Mouse (Mus musculus) cerebellum, adult 8-10 months (tissue): ENCODE measurements around the gene Vmn1r1.

ENCODE experiments used
- DNase-seq: peaks from one replicate; pipeline ENCODE4 v3.0.0; 2022

Gene Vmn1r1

DNA sequence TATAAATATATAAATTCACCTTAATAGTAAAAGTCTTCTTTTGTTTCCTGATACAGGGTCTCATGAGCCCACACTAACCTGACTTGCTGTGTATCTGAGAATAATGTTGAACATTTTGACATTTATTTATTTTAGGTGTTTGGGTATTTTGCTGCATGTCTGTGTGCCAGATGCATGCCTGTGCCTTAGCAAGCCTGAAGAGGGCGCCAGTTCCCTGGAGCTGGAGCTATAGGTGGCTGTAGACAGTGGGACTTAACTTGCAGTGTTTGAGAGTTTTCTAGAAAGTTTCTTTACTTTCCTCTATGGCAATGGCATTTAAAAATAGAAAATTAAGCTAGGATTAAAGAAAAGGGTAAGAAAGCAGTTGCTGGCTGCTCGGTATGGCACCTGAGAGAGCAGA, 33.5 kb downstream of the Vmn1r1 start:
- DNase-seq, result no peak

DNA sequence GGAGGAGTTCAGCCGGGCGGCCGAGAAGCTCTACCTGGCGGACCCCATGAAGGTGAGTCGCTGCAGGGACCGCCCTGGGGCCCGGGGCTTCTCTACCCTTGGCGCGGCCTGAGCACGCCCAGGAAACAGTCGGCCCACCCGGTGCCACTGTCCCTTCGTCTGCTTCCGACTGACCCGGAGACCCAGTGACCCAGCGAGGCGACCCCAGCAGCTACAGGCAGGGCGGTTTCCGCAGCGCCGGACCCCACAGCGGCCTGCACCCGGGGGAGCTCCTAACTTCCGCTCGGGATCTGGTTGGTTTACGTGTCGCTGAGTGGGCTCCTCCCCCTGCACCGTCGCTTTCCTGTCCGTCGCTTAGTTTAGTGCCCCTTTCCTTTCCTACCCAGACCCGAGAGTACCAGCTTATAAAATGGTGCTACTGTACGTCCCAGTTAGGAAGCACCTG, 39.3 kb downstream of the Vmn1r1 start:
- peak; percentile 69 for DNase-seq

DNA sequence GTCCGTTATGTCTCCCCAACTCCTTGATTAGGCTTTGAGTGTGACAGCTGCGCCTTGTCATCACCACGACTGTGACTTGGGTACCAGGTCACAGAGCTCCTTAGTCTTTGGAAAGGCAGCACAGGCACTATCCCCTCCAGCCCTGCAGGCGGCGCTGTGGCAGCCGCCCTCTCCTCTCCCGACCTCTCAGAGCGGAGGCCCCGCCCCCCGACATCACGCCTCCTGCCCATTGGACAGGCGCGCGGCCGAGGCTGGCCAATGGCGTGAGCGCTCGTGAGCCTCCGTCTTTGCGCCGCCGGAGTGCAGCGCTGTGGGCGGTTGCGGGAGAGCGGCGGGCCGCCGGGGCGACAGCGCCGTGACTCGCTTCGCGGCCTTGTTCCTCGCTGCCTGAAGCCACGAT, 39.8 kb downstream of the Vmn1r1 start, which contains the start of gene Srp9:
Gene Srp9 (plus strand): TSS at position 232 of the 400 bp plus-strand sequence.
- DNase-seq, result peak; percentile 98

DNA sequence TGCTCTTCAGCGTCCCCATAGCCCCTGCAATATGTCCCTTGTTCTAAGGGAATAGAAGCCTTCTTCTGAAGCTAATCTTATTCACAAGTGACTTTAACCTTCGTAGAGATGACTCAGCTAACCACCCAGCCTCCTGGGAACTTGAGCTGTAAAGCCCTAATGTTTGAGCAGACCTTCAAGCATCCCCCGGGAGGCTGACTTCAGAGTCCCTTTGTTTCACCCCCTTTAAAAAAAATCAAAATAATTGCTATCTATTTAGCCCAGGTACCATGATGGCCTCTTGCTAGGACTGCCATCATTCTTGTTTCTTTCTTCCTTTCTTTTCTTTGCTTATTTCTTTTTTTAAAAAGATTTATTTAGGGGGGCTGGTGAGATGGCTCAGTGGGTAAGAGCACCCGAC, 41.9 kb downstream of the Vmn1r1 start:
- DNase-seq, result no peak

DNA sequence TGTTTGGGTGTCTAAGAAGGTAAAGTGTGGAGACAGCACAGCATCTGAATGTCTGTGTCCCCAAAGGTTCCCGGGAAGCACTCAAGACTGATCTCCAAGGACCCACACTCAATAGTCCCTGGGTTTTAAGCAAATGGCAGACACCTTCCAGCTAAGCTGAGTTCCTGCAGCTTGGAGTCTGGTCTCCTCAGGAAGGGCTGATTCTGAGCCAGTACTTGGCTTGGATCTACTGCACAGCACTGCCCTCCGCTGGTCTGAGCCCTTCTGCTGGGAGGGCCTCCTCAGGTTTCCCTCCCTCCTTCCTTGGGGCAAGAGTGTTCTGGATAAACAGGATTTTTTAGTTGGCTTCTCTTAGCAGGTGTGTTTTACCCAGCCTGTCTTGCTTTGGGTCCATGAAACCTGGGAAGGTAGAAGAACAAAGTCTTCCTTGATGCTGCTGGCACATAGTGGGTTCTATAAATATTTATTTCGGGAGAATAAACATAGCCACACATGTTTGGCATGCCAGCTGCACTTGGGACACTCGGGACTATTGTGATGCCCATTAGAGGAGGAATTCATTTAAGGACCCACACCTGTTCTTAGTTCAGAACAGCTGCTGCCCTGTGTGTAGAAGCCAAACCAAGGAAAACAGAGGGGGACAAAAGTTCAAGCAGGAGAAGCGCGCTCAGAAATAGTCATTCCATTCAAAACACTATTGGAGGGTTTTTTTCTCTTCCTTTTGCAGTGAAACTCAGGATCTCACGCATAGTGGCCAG, 48.5 kb downstream of the Vmn1r1 start:
- DNase-seq, result peak; percentile 36

DNA sequence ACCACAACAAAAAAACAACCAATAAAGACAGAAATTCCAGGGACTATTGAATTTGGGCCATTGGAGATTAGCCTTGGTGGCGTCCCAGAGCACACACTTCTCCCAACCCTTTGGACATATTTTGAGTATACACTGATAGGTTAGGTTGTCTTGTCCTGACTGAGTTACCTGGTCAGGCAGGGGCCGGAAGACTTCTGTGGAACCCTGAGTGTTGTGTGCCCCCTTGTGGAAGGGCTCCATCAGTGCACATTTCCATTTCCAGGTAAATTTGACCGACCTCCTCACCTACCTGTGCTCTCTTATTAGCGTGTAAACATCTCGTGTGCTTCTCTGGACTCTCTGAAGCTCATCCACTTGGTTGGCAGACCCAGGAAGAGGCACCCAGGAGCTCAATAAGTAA, 49.1 kb downstream of the Vmn1r1 start:
- DNase-seq, result peak; percentile 32

DNA sequence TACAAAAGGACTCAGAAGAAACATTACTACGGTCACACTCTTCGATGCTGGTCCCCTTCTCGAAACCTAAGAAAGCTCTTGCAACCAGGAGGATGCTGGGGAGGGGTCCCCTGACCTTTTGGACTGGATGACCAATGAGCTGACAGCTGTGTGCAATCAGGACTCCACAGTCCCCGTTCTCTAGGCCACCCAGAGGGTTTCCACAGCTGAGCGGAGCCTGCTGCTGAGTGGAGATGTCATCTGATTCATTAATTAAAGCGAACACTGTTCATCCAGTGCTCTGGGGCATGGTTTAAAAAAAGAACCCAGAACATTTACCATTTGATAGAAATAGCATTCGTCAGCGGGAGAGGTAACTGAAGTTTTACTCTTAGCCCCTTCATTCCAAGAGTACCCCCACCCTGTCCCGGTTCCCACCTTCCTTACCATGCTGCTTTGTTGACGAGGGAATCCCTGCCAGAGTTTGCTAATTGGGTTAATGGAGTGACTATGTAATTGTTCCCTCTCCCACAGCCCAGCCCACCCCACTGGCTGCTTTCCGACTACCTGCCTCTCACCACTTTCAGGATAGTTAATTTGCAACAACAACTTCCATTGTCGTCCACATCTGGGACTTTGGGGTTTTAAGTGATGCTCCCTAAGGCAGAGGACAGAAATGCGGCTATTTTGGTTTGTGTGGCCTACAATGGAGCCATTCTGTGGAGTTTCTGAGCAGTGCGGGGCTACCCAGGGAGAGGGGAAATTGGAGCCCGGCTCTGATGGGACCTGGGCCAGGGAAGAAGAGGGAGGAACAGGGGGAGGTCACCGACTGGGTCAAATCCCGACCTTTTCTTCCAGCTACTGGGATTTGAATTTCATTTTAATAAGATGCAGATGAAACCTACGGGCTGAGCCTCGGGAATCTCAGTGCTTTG, 50.4 kb downstream of the Vmn1r1 start:
- DNase-seq, result no peak

DNA sequence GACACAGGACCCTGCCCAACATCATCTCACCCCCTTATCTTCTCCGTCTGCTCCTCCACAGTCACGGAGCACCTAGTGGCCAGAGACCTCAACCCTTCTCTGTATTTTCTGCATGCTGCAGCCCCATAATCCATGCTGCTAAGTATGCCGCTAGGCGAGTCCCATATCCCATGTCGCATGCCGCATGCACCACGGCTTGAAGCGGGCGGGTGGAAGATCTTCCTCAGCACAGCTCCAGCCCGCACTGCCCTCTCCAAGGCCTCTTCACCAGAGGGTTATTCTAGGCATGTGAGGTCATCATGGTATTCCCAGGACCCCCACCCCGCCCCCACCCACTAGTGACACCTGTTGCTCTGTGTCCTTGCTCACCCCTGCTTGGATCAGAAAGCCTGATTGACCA, 51.2 kb downstream of the Vmn1r1 start:
- DNase-seq, result no peak

DNA sequence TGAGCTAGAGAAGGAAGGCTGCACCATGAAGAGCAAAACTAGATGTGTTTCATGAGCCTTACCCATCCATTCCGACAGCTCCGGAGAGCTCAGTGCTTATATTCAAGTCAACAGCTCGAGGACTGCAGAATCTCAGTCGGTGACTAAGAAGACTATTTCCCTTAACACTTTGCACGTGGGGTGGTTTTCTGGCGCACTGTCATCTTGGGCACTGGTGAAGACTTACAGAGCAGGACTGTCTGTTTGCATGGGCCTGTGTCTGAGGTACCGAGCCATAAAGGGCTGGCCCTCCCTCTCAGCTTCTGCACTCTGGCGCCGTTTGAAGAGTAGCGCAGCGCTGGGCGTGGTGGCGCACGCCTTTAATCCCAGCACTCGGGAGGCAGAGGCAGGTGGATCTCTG, 51.9 kb downstream of the Vmn1r1 start:
- DNase-seq, result no peak

DNA sequence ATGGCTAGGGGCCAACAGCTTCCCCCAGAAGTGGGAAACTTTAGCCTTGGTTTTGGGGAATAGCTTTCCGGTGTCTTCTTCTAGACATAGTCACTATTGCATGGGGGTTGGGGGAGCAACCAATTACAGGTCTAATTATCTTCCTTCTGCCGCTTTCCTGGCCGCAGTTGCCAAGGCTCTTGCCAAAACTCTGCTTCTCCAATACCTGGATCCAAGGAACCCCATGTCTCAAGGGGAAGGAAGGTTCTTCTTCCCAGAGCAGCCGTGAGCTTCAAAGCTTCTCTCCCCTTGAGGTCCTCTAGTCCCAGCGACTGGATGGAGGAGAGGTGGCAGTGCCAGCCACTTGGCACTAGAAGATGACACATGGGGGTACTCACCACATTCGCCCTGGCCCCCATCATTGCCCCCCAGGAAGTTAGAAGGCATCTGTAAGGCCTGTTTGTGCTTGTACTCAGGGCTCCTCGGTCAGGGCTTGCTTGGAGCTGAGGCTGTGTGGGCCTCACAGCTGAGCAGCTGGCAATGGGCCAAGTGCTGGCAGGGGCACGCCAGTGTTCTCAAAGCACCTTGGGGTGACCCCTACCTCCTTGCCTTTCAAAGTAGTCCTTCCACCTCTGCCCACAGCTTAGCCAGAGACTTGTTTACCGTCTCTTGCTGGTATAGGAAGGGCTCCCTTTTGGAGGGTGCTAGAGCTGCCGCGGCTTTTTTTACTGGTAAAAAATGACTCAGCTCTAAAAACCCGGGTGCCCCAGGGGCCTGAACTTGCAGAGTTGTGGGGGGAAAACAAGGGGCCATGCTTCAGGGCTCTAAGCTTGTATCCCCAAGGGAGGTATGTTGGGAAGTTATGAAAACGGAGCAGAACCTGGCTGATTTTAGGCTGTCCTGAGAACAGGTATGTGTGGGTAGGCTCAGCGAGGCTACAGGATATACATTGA, 52.6 kb downstream of the Vmn1r1 start:
- DNase-seq, result peak; percentile 31

DNA sequence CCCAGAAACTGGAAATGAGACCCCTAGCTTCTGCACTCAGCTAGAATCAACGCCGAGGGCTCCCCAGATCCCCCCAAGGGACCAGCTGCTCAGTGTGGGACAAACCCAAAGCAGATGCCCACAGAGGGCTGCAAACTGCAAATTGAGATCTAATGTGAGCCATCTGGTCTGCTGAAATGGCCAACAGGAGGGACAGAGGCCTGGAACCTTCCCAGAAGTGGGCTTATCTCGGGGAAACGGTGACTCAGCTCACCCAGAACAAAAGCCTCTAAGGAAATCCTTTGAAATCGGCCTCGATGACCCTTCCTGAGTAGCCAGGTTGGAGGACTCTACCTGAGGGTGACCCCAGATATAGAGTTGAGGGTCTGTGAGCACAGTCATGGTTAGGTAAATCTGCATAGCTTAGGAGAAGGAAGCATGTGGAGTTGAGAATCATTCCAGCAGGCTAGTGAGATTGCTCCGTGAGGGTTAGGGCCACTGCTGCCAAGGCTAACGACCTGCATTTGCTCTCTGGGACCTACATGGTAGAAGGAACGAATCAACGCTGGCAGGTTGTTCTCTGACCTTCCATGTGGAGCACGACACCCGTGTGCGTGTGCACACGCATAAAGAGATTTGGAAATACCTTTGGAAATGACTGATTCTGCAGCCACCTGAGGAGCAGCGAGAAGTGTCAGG, 53.4 kb downstream of the Vmn1r1 start:
- DNase-seq, result peak; percentile 39

DNA sequence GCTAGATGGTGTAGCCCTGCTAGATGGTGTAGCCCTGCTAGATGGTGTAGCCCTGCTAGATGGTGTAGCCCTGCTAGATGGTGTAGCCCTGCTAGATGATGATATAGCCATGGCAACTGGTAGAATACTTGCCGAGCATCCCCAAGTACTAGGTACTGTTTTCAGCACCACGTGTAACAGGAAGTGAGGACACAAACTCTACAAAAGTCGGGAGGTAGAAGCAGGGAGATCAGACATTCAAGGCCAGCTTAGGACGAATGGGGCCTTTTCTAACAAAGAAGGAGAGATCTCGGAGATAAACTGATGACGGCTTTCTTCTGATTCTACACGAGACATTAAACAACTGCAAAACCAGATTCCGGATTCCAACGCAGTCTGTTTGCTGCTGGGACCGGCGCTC, 54.1 kb downstream of the Vmn1r1 start:
- no peak for DNase-seq

DNA sequence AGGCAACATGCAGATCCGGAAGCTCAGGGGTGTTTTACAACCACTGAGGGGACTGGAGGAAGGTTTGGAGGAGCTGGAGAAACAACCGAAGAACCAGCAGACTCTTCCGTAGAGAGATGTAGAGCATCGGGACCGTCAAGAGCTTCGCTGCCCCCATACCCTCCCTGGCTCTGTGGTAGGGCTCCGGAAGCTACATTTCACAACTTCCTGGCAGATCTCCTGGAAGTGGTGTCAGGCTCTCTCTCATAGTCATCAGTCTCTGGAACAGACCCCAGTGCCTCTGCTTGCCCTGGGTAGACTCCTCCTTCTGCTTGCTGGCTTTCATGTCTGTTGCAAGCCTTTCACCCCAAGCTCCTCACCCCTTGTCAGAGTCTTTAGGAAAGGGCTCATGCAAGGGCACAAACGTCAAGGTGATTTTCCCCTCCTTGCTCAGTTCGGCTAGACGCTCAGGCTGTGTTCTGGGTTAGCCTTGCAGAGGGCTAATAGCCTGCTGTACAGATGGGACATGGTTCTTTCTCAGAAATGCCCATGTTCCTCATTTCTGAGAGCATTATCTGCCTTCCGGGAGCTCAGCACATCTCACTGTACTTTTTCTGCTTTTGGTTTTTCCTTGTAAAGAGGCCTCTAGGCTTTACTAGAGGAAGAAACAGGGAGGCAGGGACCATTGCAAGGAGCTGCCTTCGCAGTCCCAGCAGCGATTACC, 55.7 kb downstream of the Vmn1r1 start:
- DNase-seq, result no peak

DNA sequence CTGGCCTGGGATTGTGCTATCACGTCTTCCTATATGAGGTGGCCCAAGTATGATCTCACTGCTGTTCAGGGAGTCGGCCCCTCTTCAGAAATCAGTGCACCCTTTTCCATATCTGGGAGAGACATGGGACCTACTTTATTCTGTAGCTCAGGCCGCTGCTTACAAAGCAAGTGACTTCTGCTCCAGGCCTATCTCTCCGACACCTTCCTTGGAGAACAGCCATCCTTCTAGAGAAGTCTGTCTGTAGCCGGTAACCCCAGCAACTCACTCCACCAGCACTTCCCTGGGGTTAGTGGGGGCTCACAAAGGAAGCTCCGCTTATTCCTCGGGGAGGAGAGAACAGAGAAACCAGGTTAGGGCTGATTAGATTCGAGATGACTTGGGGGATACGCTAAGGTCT, 57.0 kb downstream of the Vmn1r1 start:
- no peak for DNase-seq

DNA sequence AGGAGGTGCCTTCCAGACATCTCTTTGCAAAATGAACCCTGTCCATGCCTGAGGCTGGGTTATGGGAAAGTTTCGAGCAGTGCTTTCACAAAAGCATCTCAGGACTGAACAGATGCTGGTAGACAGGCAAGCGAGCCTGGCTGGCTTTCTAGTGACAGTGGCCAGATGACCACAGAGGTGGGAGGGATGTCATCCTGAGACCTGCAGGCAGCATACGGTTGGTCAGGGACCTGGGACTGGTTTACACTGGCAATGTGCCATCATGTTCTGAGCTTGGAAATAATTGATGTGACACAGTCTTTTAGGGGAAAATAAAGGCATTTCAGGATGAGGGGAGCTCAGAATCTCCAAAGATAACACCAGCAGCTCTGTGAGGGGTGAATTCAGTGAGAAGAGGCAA, 59.3 kb downstream of the Vmn1r1 start:
- DNase-seq, result no peak
